Mouse (Mus musculus) liver, embryonic 14 days (tissue): ENCODE data around the gene Gm5728. TPM values are rescaled to one million over a fixed set of nuclear protein-coding genes. Genes with fewer than 3 reads are reported as not detected.

Experiments used
- polyA plus RNA-seq: library from polyadenylated mRNA; depleted of rRNA; stranded (reverse); fragments of >200 nt; gene quantifications from 2 replicates; pipeline ENCODE4 v1.2.3, GENCODE M21; 2012; rRNA removed

Gene Gm5728
- polyA plus RNA-seq: not detected in 2 replicates

GRCm38 (mm10) chr7:20375310-20375709 is at the start of gene Gm5728:
Gene Gm5728 (minus strand): TSS chr7:20375410.

DNA sequence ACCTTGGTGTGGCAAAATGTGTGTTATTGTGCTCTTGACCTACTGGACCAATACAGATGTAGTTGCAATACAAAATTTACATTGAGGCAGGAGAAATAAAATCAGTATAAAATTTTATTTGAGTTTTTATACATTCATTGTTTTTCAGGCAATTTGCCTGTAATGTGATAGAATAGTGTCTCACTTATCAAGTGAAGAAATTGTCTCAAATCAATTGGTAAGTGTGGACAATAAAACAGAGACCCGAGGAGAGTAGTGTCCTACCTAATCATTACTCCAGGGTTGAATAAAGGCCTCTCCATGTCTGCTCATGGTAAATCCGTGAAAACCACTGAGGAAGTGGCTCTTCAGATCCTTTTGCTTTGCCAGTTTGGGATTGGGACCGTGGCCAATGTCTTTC is 42.4 kb upstream of the Gm5728 start, which contains the start of gene Vmn1r100:
Gene Vmn1r100, plus strand, starts transcription at position 301 of the 400 bp plus-strand sequence.

GRCm38 (mm10) chr7:20333965-20334364 is 41.2 kb downstream of the Gm5728 start, which contains the start of gene Gm4133:
Gene Gm4133 (minus strand): TSS chr7:20334065.

Other genes starting within 250 kb of the Gm5728 start
- not detected in 2 replicates for gene Vmn1r93, start 236.3 kb downstream of the Gm5728 start, polyA plus RNA-seq
- not detected in 2 replicates for gene Vmn1r94, start 207.0 kb downstream of the Gm5728 start, polyA plus RNA-seq
- not detected in 2 replicates for gene Vmn1r95, start 181.7 kb downstream of the Gm5728 start, polyA plus RNA-seq
- not detected in 2 replicates for gene Gm6164, start 169.8 kb downstream of the Gm5728 start, polyA plus RNA-seq
- gene Gm4498, start 141.6 kb downstream of the Gm5728 start, polyA plus RNA-seq: not detected in 2 replicates
- not detected in 2 replicates for gene Gm5890, start 112.6 kb downstream of the Gm5728 start, polyA plus RNA-seq
- gene Gm4133, start 41.3 kb downstream of the Gm5728 start, polyA plus RNA-seq: not detected in 2 replicates
- not detected in 2 replicates for gene Vmn1r100, start 42.5 kb upstream of the Gm5728 start, polyA plus RNA-seq
- not detected in 2 replicates for gene Vmn1r101, start 67.2 kb upstream of the Gm5728 start, polyA plus RNA-seq
- not detected in 2 replicates for gene Gm10670, start 99.5 kb upstream of the Gm5728 start, polyA plus RNA-seq
- not detected in 2 replicates for gene Vmn1r103, start 135.1 kb upstream of the Gm5728 start, polyA plus RNA-seq
- not detected in 2 replicates for gene Vmn1r104, start 158.4 kb upstream of the Gm5728 start, polyA plus RNA-seq
- gene Gm5726, start 170.3 kb upstream of the Gm5728 start, polyA plus RNA-seq: not detected in 2 replicates
- gene Gm4141, start 200.8 kb upstream of the Gm5728 start, polyA plus RNA-seq: not detected in 2 replicates
- not detected in 2 replicates for gene Gm4513, start 223.6 kb upstream of the Gm5728 start, polyA plus RNA-seq